ENCODE assay signal across 16 mouse cellular contexts in genomic region chr4:153313961-153314360, GRCm38 (mm10).
DNase-seq lines count a peak whose midpoint lies in the region; ATAC-seq lines count a peak whose summit lies in the region.
"Had no signal": no experiment of that assay in that cellular context is flagged by ENCODE, and none has a peak within 500 bp of the region (broad histone marks: within the 10 kb centered on the region; RNA-seq: fewer than 3 reads in every experiment).

No protein-coding gene starts in this region.

- H3K9me3 ChIP-seq in heart, embryonic 10.5 days: no peaks in the 10 kb centered on the region
- H3K9me3 ChIP-seq in heart, embryonic 11.5 days (replicated peaks; ENCODE audit: control insufficient read depth, low read length): no peaks in the 10 kb centered on the region
- H3K9me3 ChIP-seq in megakaryocyte, embryonic 14.5 days: peaks cover 97% of the 10 kb centered on the region
- 0 out of 2 replicates have a peak, but pooled peaks cover 5% of the 10 kb centered on the region for H3K9me3 ChIP-seq in kidney, embryonic 14.5 days (ENCODE audit: control insufficient read depth, low read length)
- H3K9me3 ChIP-seq: embryonic facial prominence, embryonic 10.5 days; heart, embryonic 15.5 days had no signal

- no peak overlapping the region for H3K9ac ChIP-seq in heart, embryonic 11.5 days (ENCODE audit: low read depth, low read length)
- H3K9ac ChIP-seq in kidney, embryonic 14.5 days (ENCODE audit: low read depth, low read length): no peak overlapping the region
- H3K9ac ChIP-seq: heart, embryonic 15.5 days; hindbrain, embryonic 14.5 days had no signal

- ATAC-seq in heart, embryonic 11.5 days (replicated peaks; ENCODE audit: insufficient number of reproducible peaks, low FRiP score, low TSS enrichment): no peak
- ATAC-seq in megakaryocyte, adult 5-6 weeks (ENCODE audit: poor library complexity, severe bottlenecking): no peak
- no peak for ATAC-seq in kidney, embryonic 14.5 days (ENCODE audit: low FRiP score, low TSS enrichment)
- ATAC-seq: forebrain, embryonic 14.5 days had no signal

- H3K36me3 ChIP-seq in heart, embryonic 10.5 days: no peaks in the 10 kb centered on the region
- H3K36me3 ChIP-seq in heart, embryonic 11.5 days (ENCODE audit: control insufficient read depth, insufficient read depth, low read length): no peaks in the 10 kb centered on the region
- no peaks in the 10 kb centered on the region for H3K36me3 ChIP-seq in megakaryocyte, embryonic 14.5 days (replicated peaks; ENCODE audit: low read length)
- H3K36me3 ChIP-seq in kidney, embryonic 14.5 days (ENCODE audit: control insufficient read depth, insufficient read depth, low read length): no peaks in the 10 kb centered on the region
- H3K36me3 ChIP-seq: embryonic facial prominence, embryonic 10.5 days; heart, embryonic 15.5 days had no signal

- H3K27ac ChIP-seq in heart, embryonic 10.5 days: peak overlapping the region; percentile 39; the same call in 1 of the 2 replicates
- H3K27ac ChIP-seq in heart, embryonic 11.5 days (ENCODE audit: low read depth, low read length): no peak overlapping the region
- no peak overlapping the region for H3K27ac ChIP-seq in kidney, embryonic 14.5 days (ENCODE audit: low read depth, low read length)
- H3K27ac ChIP-seq: embryonic facial prominence, embryonic 10.5 days; heart, embryonic 15.5 days; hindbrain, embryonic 14.5 days had no signal

- no peak for DNase-seq in heart, embryonic 10.5 days (ENCODE audit: low spot score)
- peak; percentile 34 to 54 for DNase-seq in layer of hippocampus, postnatal 10 days (ENCODE audit: low spot score in 2 of 2)
- DNase-seq: adrenal gland, adult 2 months; adrenal gland, postnatal 25 days; cerebellum, adult 8-10 months; gastrocnemius, postnatal 36 days; heart, adult 11 months; heart, postnatal 14 days had no signal

- no peak overlapping the region for H3K4me2 ChIP-seq in heart, embryonic 11.5 days
- H3K4me2 ChIP-seq in kidney, embryonic 14.5 days (replicated peaks; ENCODE audit: low read depth, low read length): no peak overlapping the region
- H3K4me2 ChIP-seq: heart, embryonic 15.5 days; hindbrain, embryonic 14.5 days had no signal

- H3K4me1 ChIP-seq in heart, embryonic 10.5 days: peaks cover 50% of the 10 kb centered on the region
- H3K4me1 ChIP-seq in heart, embryonic 11.5 days (ENCODE audit: control insufficient read depth, insufficient read depth, low read length): peaks cover 22% of the 10 kb centered on the region
- H3K4me1 ChIP-seq in megakaryocyte, embryonic 14.5 days: no peaks in the 10 kb centered on the region
- H3K4me1 ChIP-seq in kidney, embryonic 14.5 days (ENCODE audit: control insufficient read depth, insufficient read depth, low read length): peaks cover 3% of the 10 kb centered on the region; the same call in 1 of the 2 replicates

- H3K27me3 ChIP-seq in heart, embryonic 10.5 days (ENCODE audit: insufficient read depth, poor library complexity, severe bottlenecking): no peaks in the 10 kb centered on the region
- no peaks in the 10 kb centered on the region for H3K27me3 ChIP-seq in heart, embryonic 11.5 days (ENCODE audit: control insufficient read depth, insufficient read depth, low read length)
- no peaks in the 10 kb centered on the region for H3K27me3 ChIP-seq in megakaryocyte, embryonic 14.5 days (replicated peaks)
- no peaks in the 10 kb centered on the region for H3K27me3 ChIP-seq in kidney, embryonic 14.5 days (ENCODE audit: control insufficient read depth, insufficient read depth, low read length)
- H3K27me3 ChIP-seq: heart, embryonic 15.5 days had no signal

- 76% methylated on average over 12 of the region's 12 CpGs for WGBS in heart, embryonic 10.5 days
- 76% methylated on average over 12 of the region's 12 CpGs for WGBS in heart, embryonic 11.5 days (ENCODE audit: insufficient replicate concordance)
- 83% methylated on average over 12 of the region's 12 CpGs for WGBS in kidney, embryonic 14.5 days

- H3K4me3 ChIP-seq in heart, embryonic 10.5 days: no peak overlapping the region
- H3K4me3 ChIP-seq in heart, embryonic 11.5 days (ENCODE audit: low read depth, low read length): no peak overlapping the region
- H3K4me3 ChIP-seq in megakaryocyte, embryonic 14.5 days (replicated peaks): peak overlapping the region; percentile 18
- no peak overlapping the region for H3K4me3 ChIP-seq in kidney, embryonic 14.5 days (ENCODE audit: low read length)
- H3K4me3 ChIP-seq: embryonic facial prominence, embryonic 10.5 days; heart, embryonic 15.5 days had no signal
